Mouse (Mus musculus) gastrocnemius, postnatal 14 days (tissue): Measurements from ENCODE around the gene Rad23a. TPM values are rescaled to one million over a fixed set of nuclear protein-coding genes. Genes with fewer than 3 reads are reported as not detected.

Experiments used
- DNase-seq: peaks from one replicate; pipeline ENCODE4 v3.0.0; 2021; ENCODE audit warnings: mixed read lengths
- intact Hi-C: fragments of 180-260 bp; cut with DNase I; formaldehyde crosslinking; loops from one replicate; pipeline ENCODE4 v1.15.1; 2025; ENCODE audit warnings: low total_unique reads
- total RNA-seq, 2 experiments: library from RNA; stranded (reverse); gene quantifications; 2 replicates each; pipeline ENCODE4 v1.2.3; 2021

Gene Rad23a
- total RNA-seq, 2 experiments from 2014 or later, result 122 to 124 TPM

GRCm38 (mm10) chr8:84816117-84816516 lies 24.3 kb downstream of the Rad23a start:
- DNase-seq, result no peak
- intact Hi-C loops, result loop anchor here (5.0 kb wide), 1 partner anchor 224 kb away; no protein-coding TSS in a partner anchor

GRCm38 (mm10) chr8:84815547-84815946 lies 24.9 kb downstream of the Rad23a start:
- DNase-seq, result peak; percentile 97
- intact Hi-C loops, result loop anchor here (5.0 kb wide), 1 partner anchor 223 kb away; no protein-coding TSS in a partner anchor

- peak; percentile 66 for DNase-seq
- intact Hi-C loops, result loop anchor here (5.0 kb wide), 2 partner anchors 77 to 222 kb away; no protein-coding TSS in a partner anchor
Observed at GRCm38 (mm10) chr8:84814555-84815441, 25.7 kb downstream of the Rad23a start.

- intact Hi-C loops, result loop anchor here (5.0 kb wide), 1 partner anchor 77 kb away; no protein-coding TSS in a partner anchor
- no peak for DNase-seq
Observed at GRCm38 (mm10) chr8:84814240-84814554, 26.3 kb downstream of the Rad23a start.

GRCm38 (mm10) chr8:84813830-84814229 lies 26.6 kb downstream of the Rad23a start:
- intact Hi-C loops, result loop anchor here (2.0 to 5.0 kb wide), 2 partner anchors 77 to 105 kb away; no protein-coding TSS in a partner anchor
- no peak for DNase-seq

- peak; percentile 80 for DNase-seq
- intact Hi-C loops, result loop anchor here (2.0 to 5.0 kb wide), 2 partner anchors 76 to 104 kb away; no protein-coding TSS in a partner anchor
Observed at GRCm38 (mm10) chr8:84813059-84813458, 27.4 kb downstream of the Rad23a start.

- intact Hi-C loops, result loop anchor here (5.0 kb wide), 1 partner anchor 74 kb away; no protein-coding TSS in a partner anchor
- DNase-seq, result no peak
Observed at GRCm38 (mm10) chr8:84811303-84811702, 29.2 kb downstream of the Rad23a start.

- intact Hi-C loops, result loop anchor here (5.0 kb wide), 1 partner anchor 74 kb away; no protein-coding TSS in a partner anchor
- peak; percentile 92 for DNase-seq
Observed at GRCm38 (mm10) chr8:84810896-84811295, 29.6 kb downstream of the Rad23a start.

- intact Hi-C loops, result loop anchor here (5.0 kb wide), 2 partner anchors 58 to 73 kb away; no protein-coding TSS in a partner anchor
- no peak for DNase-seq
Observed at GRCm38 (mm10) chr8:84809941-84810280, 30.6 kb downstream of the Rad23a start.

GRCm38 (mm10) chr8:84809109-84809940 lies 31.1 kb downstream of the Rad23a start:
- intact Hi-C loops, result loop anchor here (5.0 kb wide), 1 partner anchor 57 kb away; no protein-coding TSS in a partner anchor
- no peak for DNase-seq

- DNase-seq, result no peak
- intact Hi-C loops, result loop anchor here (5.0 kb wide), 1 partner anchor 54 kb away; no protein-coding TSS in a partner anchor
Observed at GRCm38 (mm10) chr8:84806031-84806430, 34.4 kb downstream of the Rad23a start.

GRCm38 (mm10) chr8:84799999-84800831 lies 40.2 kb downstream of the Rad23a start, which contains the start of gene Nfix:
Gene Nfix (minus strand): TSS chr8:84800344.
- peak; percentile 83 for DNase-seq
- intact Hi-C loops, result loop anchor here (5.0 kb wide), 1 partner anchor 63 kb away; no protein-coding TSS in a partner anchor

- DNase-seq, result peak; percentile 84
- intact Hi-C loops, result loop anchor here (5.0 kb wide), 1 partner anchor 62 kb away; no protein-coding TSS in a partner anchor
Observed at GRCm38 (mm10) chr8:84799136-84799931, 41.1 kb downstream of the Rad23a start.

GRCm38 (mm10) chr8:84798446-84799135 lies 41.9 kb downstream of the Rad23a start:
- DNase-seq, result no peak
- intact Hi-C loops, result loop anchor here (5.0 kb wide), 1 partner anchor 61 kb away; no protein-coding TSS in a partner anchor

GRCm38 (mm10) chr8:84797971-84798370 lies 42.5 kb downstream of the Rad23a start:
- intact Hi-C loops, result loop anchor here (5.0 kb wide), 1 partner anchor 61 kb away; no protein-coding TSS in a partner anchor
- DNase-seq, result no peak

- DNase-seq, result no peak
- intact Hi-C loops, result loop anchor here (5.0 kb wide), 1 partner anchor 60 kb away; no protein-coding TSS in a partner anchor
Observed at GRCm38 (mm10) chr8:84797256-84797797, 43.1 kb downstream of the Rad23a start.

- intact Hi-C loops, result no loop called here
- DNase-seq, result peak; percentile 52
Observed at GRCm38 (mm10) chr8:84794486-84794885, 46.0 kb downstream of the Rad23a start.
